Mouse (Mus musculus): ENCODE measurements around the gene Svep1. TPM values are rescaled to one million over a fixed set of nuclear protein-coding genes. Genes with fewer than 3 reads are reported as not detected.

Svep1 gene
- polyA plus RNA-seq, 1 experiment, result 0.74 TPM

GRCm38 (mm10) chr4:58149186-58149585 lies 57.5 kb downstream of the Svep1 start:
- TF ChIP-seq POLR2A (IDR thresholded peaks at IDR 0.05; ENCODE audit: control insufficient read depth, low read depth, low read length) (no peak), CTCF (IDR thresholded peaks at IDR 0.05; ENCODE audit: control insufficient read depth, insufficient read depth, insufficient replicate concordance, low read depth, low read length) (no peak)
- H3K4me3 ChIP-seq (ENCODE audit: control insufficient read depth, low read depth, low read length), result no peak overlapping the region
- H3K36me3 ChIP-seq (ENCODE audit: control insufficient read depth, insufficient read depth, low read length), result no peaks in the 10 kb centered on the region
- H3K27ac ChIP-seq (ENCODE audit: control insufficient read depth, insufficient read depth, low read depth, low read length), result no peak overlapping the region
- no peaks in the 10 kb centered on the region for H3K4me1 ChIP-seq (ENCODE audit: control insufficient read depth, insufficient read depth, low read length)
- H3K27me3 ChIP-seq (ENCODE audit: control insufficient read depth, insufficient read depth, low read length), result no peaks in the 10 kb centered on the region

GRCm38 (mm10) chr4:58148547-58148946 lies 58.1 kb downstream of the Svep1 start:
- no peaks in the 10 kb centered on the region for H3K4me1 ChIP-seq (ENCODE audit: control insufficient read depth, insufficient read depth, low read length)
- H3K36me3 ChIP-seq (ENCODE audit: control insufficient read depth, insufficient read depth, low read length), result no peaks in the 10 kb centered on the region
- H3K27ac ChIP-seq (ENCODE audit: control insufficient read depth, insufficient read depth, low read depth, low read length), result no peak overlapping the region
- TF ChIP-seq POLR2A (IDR thresholded peaks at IDR 0.05; ENCODE audit: control insufficient read depth, low read depth, low read length), result no peak
- H3K27me3 ChIP-seq (ENCODE audit: control insufficient read depth, insufficient read depth, low read length), result no peaks in the 10 kb centered on the region
- no peak overlapping the region for H3K4me3 ChIP-seq (ENCODE audit: control insufficient read depth, low read depth, low read length)

GRCm38 (mm10) chr4:58146676-58147075 lies 60.0 kb downstream of the Svep1 start:
- TF ChIP-seq POLR2A (IDR thresholded peaks at IDR 0.05; ENCODE audit: control insufficient read depth, low read depth, low read length) (no peak), CTCF (IDR thresholded peaks at IDR 0.05; ENCODE audit: control insufficient read depth, insufficient read depth, insufficient replicate concordance, low read depth, low read length) (no peak)
- H3K4me3 ChIP-seq (ENCODE audit: control insufficient read depth, low read depth, low read length), result no peak overlapping the region
- no peaks in the 10 kb centered on the region for H3K36me3 ChIP-seq (ENCODE audit: control insufficient read depth, insufficient read depth, low read length)
- no peak overlapping the region for H3K27ac ChIP-seq (ENCODE audit: control insufficient read depth, insufficient read depth, low read depth, low read length)
- H3K27me3 ChIP-seq (ENCODE audit: control insufficient read depth, insufficient read depth, low read length), result no peaks in the 10 kb centered on the region
- H3K4me1 ChIP-seq (ENCODE audit: control insufficient read depth, insufficient read depth, low read length), result no peaks in the 10 kb centered on the region

- Histone ChIP-seq H3K4me3 (ENCODE audit: control insufficient read depth, low read depth, low read length) (no peak overlapping the region), H3K27me3 (ENCODE audit: control insufficient read depth, insufficient read depth, low read length) (no peaks in the 10 kb centered on the region), H3K27ac (ENCODE audit: control insufficient read depth, insufficient read depth, low read depth, low read length) (no peak overlapping the region), H3K4me1 (ENCODE audit: control insufficient read depth, insufficient read depth, low read length) (no peaks in the 10 kb centered on the region), H3K36me3 (ENCODE audit: control insufficient read depth, insufficient read depth, low read length) (no peaks in the 10 kb centered on the region)
- TF ChIP-seq CTCF (IDR thresholded peaks at IDR 0.05; ENCODE audit: control insufficient read depth, insufficient read depth, insufficient replicate concordance, low read depth, low read length) (no peak), POLR2A (IDR thresholded peaks at IDR 0.05; ENCODE audit: control insufficient read depth, low read depth, low read length) (no peak)
Observed at GRCm38 (mm10) chr4:58139764-58140556, 66.7 kb downstream of the Svep1 start.

- TF ChIP-seq CTCF (IDR thresholded peaks at IDR 0.05; ENCODE audit: control insufficient read depth, insufficient read depth, insufficient replicate concordance, low read depth, low read length), result no peak
- TF ChIP-seq POLR2A (IDR thresholded peaks at IDR 0.05; ENCODE audit: control insufficient read depth, low read depth, low read length), result no peak
- H3K27ac ChIP-seq (ENCODE audit: control insufficient read depth, insufficient read depth, low read depth, low read length), result no peak overlapping the region
- H3K4me1 ChIP-seq (ENCODE audit: control insufficient read depth, insufficient read depth, low read length), result no peaks in the 10 kb centered on the region
- no peaks in the 10 kb centered on the region for H3K27me3 ChIP-seq (ENCODE audit: control insufficient read depth, insufficient read depth, low read length)
- H3K4me3 ChIP-seq (ENCODE audit: control insufficient read depth, low read depth, low read length), result no peak overlapping the region
- no peaks in the 10 kb centered on the region for H3K36me3 ChIP-seq (ENCODE audit: control insufficient read depth, insufficient read depth, low read length)
Observed at GRCm38 (mm10) chr4:58139241-58139640, 67.4 kb downstream of the Svep1 start.

GRCm38 (mm10) chr4:58133610-58134309 lies 72.9 kb downstream of the Svep1 start:
- Histone ChIP-seq H3K36me3 (ENCODE audit: control insufficient read depth, insufficient read depth, low read length) (no peaks in the 10 kb centered on the region), H3K4me1 (ENCODE audit: control insufficient read depth, insufficient read depth, low read length) (no peaks in the 10 kb centered on the region), H3K4me3 (ENCODE audit: control insufficient read depth, low read depth, low read length) (no peak overlapping the region), H3K27ac (ENCODE audit: control insufficient read depth, insufficient read depth, low read depth, low read length) (no peak overlapping the region), H3K27me3 (ENCODE audit: control insufficient read depth, insufficient read depth, low read length) (no peaks in the 10 kb centered on the region)
- TF ChIP-seq POLR2A (IDR thresholded peaks at IDR 0.05; ENCODE audit: control insufficient read depth, low read depth, low read length), result no peak
- TF ChIP-seq CTCF (IDR thresholded peaks at IDR 0.05; ENCODE audit: control insufficient read depth, insufficient read depth, insufficient replicate concordance, low read depth, low read length), result no peak

- no peaks in the 10 kb centered on the region for H3K36me3 ChIP-seq (ENCODE audit: control insufficient read depth, insufficient read depth, low read length)
- no peaks in the 10 kb centered on the region for H3K27me3 ChIP-seq (ENCODE audit: control insufficient read depth, insufficient read depth, low read length)
- H3K27ac ChIP-seq (ENCODE audit: control insufficient read depth, insufficient read depth, low read depth, low read length), result no peak overlapping the region
- no peaks in the 10 kb centered on the region for H3K4me1 ChIP-seq (ENCODE audit: control insufficient read depth, insufficient read depth, low read length)
- TF ChIP-seq CTCF (IDR thresholded peaks at IDR 0.05; ENCODE audit: control insufficient read depth, insufficient read depth, insufficient replicate concordance, low read depth, low read length), result no peak
- TF ChIP-seq POLR2A (IDR thresholded peaks at IDR 0.05; ENCODE audit: control insufficient read depth, low read depth, low read length), result no peak
- H3K4me3 ChIP-seq (ENCODE audit: control insufficient read depth, low read depth, low read length), result no peak overlapping the region
Observed at GRCm38 (mm10) chr4:58129844-58130243, 76.8 kb downstream of the Svep1 start.

Measured in testis, adult 2 months (tissue).